Mouse (Mus musculus): ENCODE data around the gene Scube2.

The Scube2 gene

DNA sequence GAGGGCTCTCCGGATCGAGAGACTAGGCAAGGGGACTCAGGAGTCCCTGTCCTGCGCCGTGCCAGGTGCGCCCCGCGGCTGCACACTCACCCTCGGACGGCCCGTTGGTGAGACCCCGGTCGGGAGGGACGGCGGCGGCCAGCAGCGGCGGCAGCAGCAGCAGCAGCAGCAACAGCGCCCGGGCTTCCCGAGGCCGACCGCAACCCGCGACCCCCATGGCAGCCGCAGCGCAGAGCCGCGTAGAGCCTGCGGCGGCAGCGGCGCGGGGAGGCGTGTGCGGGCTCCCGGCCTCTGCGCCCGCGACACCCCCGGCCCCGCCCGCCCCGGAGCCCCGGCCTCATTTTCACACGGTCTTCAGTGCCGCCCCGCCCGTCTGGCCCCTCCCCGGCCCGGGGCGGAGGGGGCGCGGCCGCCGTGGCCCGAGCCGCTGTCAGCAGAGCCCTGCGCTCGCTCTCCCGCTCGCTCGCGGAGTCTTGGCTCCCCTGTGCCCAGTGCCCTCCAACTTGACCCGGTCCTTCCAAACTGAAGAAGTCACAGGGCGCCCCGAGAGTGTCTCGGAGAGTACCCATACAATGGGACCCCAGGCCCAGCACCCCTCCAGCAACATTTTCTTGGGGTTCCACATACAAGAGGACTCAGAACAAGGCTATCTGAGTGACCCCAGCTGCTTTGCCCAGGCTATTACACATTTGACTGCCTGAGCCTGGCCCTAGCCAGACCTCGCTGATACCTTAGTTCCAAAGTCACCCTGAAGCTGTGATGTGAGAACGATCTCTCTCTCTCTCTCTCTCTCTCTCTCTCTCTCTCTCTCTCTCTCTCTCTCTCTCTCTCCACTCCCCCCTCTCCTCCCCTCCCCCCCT, at the start of gene Scube2:
Gene Scube2, minus strand, starts transcription at position 310 of the 860 bp plus-strand sequence.
- no peak for DNase-seq (ENCODE audit: low spot score in 2 of 2)

DNA sequence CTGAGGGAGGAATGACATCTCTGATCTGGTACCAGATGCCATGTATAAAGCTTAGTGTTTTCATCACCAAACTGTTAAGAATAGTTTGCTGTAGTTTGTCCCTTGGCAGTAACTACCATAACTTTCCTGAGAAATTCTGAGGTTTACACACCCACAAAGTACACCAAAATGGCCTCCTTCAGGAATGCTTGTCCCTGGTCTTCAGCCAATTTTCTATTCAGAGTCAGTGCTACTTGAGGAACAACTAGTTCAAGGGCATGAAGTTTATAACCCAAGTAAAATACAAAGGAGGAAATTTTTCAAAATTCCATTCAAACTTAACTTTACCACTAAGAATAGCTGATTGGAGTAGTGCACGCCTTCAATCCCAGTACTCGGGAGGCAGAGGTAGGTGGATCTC, 40.7 kb upstream of the Scube2 start:
- no peak for DNase-seq (ENCODE audit: low spot score in 2 of 2)

DNA sequence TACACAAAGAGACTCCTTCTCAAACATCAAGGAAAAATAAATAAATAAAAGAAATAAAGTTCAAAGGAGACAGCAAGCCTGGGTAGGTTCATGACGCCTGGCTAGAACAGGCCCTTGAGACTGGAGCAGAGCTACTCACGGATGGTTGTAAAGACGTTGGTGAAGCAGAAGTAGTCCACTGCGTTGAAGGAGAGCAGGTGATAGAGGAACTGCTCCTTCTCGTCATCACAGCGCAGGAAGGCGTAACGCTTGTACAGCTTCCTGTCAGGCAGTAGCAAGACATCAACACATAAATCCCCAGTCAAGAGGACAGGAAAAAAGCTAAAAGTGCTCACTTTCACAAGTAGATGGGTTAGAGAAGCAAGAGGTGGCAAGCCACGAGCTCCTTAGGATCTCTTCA, 35.4 kb upstream of the Scube2 start:
- DNase-seq (ENCODE audit: low spot score in 2 of 2), result no peak

DNA sequence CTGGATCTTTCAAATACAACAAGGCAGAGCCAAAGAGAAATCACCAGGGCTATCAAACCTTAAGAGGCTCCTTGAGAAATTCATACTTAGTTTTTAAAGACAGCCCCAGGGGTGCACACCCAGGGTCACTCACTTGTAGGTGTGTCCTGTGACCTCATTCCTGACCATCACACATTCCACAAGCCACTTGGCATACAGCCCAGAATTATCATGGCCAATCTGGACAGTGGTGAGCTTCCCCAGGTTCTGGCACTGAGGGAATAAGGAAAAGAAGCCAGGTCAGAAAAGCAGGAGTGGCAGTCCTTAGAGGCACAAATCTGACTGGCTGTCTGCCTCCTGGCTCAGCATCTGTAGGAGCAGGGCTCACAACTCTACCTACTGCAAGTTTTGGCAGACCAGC, 33.4 kb upstream of the Scube2 start:
- DNase-seq (ENCODE audit: low spot score in 2 of 2), result no peak

DNA sequence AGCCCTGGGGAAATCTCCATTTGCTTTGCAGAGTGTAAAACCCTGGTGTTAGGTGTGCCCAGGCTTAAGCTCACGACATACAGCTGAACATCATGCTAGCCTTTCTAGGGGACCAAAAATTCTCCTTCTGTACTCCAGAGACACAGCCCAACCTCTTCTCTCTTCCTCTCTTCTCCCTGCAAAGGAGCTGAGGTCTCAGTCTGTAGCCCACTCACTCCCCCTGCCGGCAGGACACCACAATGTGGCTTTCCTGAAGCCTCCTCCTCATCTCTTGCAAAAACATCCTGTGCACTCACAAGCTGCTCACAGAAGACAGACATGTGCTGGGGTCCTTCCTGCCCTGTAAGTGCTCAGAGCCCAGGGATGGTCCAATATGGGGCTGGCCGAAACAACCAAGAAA, 27.1 kb upstream of the Scube2 start:
- peak; percentile 62 to 68 for DNase-seq (ENCODE audit: low spot score in 2 of 2)

DNA sequence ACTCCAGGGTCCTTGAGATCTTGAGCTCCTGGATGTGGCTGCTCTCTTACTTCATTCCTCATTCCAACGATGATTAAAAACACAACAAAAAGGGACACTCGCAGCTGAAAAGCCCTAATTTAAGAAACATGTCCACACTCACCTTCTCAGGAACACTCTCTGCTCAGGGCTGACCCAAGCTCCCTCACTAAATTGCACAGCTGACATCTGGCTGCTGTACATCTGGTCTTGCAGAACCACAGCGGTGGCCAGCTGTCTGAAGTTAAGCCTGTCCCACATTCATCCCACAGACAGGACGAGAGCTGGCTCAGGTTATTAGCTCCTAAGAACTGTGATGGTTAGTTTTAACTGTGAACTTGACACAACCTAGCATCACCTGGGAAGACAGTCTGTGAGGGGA, 26.3 kb upstream of the Scube2 start:
- no peak for DNase-seq (ENCODE audit: low spot score in 2 of 2)

DNA sequence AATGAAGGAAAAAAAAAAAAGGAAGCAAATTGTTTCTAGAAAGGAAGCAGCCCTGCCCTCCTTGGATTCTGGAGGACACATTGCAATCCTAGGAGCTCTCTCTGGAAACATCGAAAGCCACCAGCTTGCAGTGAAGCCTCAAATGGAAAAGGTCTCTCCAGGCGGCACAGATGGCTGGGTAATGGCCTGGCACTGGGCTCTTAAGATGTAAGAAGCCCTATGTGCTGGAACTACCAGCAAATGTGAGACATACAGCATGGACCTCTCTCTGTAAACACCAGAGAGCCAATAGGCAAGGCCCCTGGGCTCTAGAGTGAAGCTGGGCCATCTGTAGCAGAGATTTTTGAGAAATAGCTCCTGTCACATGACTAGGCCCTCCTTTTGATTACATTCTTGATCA, 24.8 kb upstream of the Scube2 start:
- no peak for DNase-seq (ENCODE audit: low spot score in 2 of 2)

DNA sequence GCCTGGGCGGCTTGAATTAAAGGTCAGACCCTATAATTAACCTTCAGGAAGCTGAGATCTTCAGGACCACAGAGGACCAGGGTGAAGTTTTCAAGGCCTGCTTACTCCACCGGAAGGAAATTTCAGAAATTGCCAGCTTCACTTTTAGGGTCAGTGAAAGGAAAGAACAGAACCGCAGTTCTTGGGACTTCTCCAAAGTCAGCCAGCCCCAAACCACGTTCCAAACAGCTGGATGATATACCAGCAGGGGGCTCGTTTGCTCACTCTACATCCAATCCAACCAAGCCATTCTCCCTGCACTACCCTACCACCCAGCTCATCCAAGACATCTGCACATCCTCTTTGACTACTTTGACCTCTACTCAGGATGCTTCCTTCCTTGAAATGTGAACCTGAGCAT, 23.8 kb upstream of the Scube2 start:
- no peak for DNase-seq (ENCODE audit: low spot score in 2 of 2)

DNA sequence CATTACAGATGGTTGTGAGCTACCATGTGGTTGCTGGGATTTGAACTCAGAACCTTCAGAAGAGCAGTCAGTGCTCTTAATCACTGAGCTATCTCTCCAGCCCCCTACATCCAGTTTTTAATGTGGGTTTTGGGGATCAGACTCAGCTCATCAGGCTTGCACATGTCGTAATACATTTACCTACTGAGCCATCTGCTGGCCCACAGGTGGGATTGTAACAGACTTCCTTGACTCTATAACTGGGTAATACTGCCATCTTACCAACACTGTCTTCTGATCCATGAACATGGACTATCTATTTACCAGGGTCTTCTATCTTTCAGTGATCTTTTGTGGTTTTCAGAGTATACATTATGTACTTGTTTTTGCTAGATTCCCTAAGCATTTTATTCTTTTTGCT, 20.8 kb upstream of the Scube2 start:
- DNase-seq (ENCODE audit: low spot score in 2 of 2), result no peak

DNA sequence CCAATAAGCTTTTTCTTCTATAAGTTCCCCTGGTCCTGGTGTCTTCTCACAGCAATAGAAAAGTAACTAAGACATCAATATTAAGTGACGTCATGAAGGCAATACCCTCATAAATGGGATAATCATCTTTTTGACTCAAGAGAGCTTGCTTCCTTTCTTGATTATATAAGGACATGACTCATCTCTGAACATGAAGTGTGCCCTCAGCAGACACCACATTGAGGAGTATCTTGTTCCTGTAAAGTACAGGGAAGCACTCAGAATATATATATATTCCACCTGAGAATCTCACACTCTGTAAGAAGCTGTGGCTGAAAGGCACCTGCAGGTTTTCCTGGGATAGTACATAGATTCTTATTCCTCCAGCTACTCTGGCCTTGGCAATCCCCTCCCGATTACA, 17.1 kb upstream of the Scube2 start:
- no peak for DNase-seq (ENCODE audit: low spot score in 2 of 2)

DNA sequence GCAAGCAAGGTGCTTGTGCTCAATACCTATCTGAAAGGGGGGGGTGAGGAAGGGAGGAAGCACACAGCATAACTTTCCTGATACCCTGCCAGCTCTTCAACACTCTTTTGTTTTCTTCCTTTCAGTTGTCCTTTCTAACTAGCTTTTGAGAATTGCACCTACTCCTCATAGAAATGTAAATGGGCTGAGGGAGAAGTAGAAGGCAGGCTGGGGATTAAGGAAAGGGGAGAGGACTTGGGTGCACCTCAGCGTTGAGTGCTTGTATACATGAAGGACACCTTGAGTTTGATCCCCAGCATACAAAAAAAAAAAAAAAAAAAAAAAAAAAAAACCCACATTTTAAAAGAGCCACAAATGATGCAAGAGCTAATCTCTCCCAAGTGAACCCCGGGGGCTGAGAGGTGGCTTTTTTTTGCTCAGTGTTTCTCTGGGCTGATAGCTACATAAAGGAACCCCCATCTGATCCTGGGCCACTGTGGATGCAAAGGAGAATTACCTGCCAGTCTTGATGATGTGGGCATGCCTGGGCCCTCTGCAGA, 16.2 kb upstream of the Scube2 start:
- no peak for DNase-seq (ENCODE audit: low spot score in 2 of 2)

DNA sequence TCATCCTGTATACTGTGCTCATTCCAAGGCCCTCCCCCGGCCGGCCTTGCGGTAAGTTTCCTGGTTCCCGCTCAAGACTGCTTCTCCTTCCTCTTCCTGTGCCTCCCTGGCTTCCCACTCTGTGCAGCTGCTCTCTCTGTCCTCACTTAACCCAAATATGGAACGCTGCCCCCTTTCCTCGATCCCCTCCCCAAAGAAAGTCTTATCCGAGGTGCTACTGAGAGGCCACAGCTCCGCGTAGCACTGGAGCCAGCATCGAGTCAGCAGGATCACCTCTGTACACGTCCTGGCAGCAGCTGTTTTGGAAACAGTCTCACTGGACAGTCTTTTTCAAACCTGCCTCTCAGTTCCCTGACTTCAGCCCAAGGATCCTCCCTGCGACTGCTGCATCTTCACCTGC, 13.7 kb upstream of the Scube2 start:
- DNase-seq (ENCODE audit: low spot score in 2 of 2), result no peak

DNA sequence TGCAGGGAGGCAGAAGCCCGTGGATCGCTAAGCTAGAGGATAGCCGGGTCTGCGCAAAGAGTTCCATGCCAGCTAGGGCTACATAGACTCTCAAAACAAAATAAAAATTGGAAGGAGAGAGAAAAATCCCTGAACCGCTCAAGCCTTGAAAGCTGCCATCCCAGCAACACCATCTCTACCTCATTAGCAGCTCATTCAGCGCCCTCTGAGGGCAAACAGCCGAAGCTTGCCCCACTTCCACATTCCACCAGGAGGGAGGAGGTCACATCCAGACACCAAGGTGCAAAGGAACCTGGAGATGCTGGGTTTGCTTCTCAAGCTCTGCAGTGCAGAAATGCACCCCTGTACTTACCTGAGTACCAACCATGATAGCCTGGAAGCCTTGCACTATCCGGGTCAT, 10.6 kb upstream of the Scube2 start:
- DNase-seq (ENCODE audit: low spot score in 2 of 2), result no peak

DNA sequence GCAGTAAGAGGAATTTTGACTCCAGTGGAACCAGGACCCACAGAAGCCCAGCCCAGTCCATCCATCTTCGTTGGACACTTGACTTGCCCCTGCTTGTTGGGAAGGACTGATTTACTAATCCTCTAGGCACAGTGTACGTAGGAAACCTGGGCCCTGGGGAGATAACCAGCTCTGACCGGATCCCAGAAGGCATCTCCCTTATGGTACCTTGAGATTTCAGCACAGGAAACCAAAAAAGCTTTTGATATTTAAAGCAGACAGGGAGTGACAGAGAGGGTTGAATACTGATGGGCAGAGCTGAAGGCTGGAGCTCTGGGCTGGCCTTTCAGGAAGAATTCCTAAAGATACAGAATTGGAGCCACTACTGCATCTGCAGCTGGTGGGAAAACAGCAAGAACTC, 10.1 kb upstream of the Scube2 start:
- DNase-seq (ENCODE audit: low spot score in 2 of 2), result no peak

DNA sequence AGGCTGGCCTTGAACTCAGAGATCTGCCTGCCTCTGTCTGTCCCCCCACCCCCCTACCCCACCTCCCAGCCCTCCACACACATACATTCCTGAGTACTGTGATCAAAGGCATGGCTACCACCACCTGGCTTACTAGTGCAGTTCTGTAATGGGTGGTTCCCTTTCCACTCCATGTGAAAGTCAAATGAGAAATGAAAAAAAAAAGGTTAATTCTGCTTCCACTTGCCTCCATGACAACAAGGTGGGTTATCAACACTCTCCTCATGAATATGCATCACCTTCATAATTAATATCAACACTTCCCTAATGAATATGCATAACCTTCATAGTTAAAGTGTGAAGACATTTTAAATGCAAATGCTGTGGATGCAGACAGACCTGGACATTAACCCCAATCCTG, 9.6 kb upstream of the Scube2 start:
- no peak for DNase-seq (ENCODE audit: low spot score in 2 of 2)

DNA sequence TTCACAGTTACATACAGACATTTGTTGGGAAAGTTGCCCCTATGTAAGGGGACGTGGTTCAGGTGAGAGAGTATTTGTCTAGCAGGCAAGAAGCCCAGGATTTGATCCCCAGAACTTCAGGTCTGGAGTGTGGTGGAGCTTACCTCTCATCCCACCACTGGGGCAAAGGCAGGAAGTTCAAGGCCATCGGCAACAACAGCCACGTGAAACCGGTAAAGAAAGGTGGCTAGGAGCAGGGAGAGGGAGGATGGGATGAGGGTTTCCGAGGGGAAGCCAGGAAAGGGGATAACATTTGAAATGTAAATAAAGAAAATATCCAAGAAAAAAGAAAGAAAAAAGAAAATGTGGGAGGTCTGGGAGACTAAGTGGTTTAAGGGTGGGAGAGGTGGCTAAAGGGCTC, 7.7 kb upstream of the Scube2 start:
- DNase-seq (ENCODE audit: low spot score in 2 of 2), result no peak

DNA sequence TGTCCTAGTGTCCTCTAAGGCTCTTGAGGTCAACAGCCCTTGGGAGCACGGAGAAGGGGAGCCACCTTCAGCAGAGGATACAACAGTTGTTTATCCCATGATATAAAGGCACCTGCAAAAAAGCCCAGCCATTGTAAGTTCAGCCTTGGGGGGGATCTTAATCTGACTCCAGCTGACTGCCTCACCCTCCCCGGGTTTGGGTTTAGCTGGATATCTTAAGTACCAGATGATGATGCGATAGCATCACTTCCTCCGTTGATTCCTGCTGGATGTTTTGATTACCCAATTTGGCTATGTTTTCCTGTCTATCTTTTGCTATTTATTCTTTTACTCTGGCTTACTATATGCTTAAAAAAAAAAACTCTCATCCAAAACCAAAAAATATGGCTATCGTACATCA, 5.8 kb upstream of the Scube2 start:
- DNase-seq (ENCODE audit: low spot score in 2 of 2), result no peak

DNA sequence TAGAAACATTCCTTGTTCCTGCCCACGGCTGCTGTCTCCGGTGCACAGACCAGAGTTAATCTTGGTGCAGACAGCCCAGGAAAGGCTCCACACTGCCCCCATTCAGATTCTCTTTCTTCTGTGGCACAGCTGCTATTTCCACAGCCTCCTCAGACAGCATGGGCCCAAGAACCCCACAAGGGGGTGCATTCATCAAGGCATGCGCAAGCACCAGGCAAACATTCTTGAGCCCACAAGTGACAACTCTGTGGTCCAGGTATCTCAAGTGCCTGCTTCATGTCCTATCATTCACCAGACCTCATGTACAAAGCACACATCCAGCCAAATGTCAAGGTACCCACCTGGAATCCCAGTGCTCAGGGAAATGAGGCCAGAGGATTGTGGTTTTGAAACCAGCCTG, 3.0 kb upstream of the Scube2 start:
- no peak for DNase-seq (ENCODE audit: low spot score in 2 of 2)

DNA sequence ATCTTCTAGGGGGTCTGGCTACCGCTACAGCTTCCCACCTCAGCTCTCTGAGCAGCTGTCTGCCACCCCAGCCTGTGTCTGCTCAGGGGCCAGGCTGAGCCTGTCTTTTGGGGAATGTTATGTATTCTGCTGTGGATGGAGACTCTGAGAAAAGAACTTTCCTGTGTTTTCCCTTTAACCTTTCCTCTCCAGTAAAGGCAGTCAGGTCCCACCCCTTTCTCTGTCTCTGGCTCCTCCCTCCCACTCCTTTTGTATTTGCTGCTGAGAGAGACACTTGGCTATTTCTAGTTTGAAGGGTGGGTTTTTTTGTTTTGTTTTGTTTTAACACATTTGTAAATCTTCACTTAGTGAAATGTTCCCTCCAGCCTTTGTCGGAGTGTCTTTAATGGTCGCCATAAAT, 1.2 kb upstream of the Scube2 start:
- no peak for DNase-seq (ENCODE audit: low spot score in 2 of 2)

DNA sequence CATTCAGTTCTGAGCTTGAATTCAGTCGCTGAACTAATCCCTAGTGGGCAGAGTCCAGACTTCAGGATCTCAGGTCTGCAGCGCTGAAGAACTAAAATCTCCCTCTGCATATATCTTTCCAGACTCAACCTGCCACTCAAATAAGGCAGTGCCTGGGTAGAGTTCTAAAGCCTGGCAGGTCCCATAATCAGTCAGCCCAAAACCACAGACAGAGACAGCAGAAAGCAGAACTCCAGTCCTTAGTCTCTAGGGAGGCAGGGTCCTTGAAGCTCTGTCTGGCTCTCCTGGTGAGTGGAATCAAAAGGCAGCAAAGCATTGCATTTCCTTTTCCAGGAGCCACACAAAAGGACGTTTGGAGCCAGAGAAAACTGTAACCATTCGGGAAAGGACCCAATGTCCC, 1.9 kb downstream of the Scube2 start:
- DNase-seq (ENCODE audit: low spot score in 2 of 2), result no peak

DNA sequence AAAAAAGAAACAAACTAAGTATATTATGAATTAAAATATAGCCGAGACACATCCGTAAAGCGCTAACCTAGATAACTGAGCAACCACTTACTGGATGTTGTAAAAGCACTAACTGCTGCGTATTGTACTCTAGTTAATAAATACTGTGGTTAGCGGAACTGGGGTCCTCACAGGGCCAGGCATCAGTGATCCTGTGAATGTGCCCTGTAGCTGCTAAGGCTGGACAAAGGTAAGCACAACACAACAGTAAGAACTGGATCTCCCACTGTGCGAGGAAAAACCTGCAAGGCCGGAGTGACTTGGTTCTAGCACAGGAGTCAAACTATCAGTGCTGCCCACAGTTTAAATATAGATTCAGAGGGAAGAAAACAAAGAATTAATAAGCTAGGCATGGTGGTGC, 5.3 kb downstream of the Scube2 start:
- DNase-seq (ENCODE audit: low spot score in 2 of 2), result no peak

DNA sequence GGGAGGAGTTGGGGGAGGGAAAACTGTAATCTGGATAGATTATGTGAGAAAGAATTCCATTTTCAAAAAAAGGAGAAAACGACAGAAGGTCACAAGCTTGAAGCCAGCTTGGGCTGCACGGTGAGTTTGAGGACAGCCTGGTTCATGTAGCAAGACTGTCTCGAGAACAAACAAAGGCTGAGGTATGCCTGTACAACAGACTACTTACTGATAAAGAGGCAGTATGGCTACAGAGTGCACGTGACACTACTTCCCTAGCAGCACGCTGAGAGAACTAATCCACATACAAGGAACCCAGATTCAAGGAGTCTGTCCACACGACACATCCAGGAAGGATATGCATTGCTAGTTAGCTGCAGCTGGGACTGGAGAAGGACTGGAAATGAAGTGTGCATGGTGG, 6.1 kb downstream of the Scube2 start:
- no peak for DNase-seq (ENCODE audit: low spot score in 2 of 2)

DNA sequence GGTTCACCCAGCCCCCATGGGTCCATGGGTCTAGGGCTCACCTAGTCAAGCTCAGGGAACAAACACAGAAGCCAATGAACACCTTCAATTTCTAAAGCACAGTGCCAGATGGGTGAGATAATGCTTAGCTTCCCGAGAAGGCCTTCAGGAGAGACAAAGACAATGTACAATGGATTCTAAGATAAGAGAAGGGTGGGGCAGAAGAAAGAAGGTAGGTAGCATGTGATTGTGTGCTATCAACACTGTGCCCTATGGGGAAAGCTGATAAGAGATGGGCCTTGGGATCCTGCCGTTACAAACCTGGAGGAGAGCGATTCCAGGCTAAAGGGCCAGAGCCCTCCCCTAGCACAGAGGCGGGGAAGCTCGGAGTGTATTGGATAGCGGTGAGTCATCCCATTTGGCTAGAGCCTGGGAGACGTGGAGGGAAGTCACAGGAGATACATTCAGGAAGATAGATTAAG, 12.7 kb downstream of the Scube2 start:
- no peak for DNase-seq (ENCODE audit: low spot score in 2 of 2)

DNA sequence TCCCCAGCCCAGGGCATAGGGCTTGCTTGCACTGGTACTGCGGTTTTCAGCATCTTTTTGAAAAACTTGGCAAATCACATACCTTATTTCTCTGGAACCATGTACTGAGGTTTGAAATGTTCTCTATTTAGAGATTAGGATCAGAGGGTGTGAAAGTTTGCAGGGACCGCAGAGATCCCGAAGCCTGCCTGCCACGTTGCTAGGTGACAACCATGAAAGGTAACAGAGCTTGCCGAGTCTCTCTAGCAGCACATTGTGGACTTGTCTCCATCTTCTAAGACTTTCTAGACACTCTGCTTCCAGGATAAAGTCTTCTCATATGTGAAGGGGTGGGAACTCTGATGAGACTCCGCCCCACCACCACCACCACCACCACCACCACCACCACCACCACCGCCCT, 13.5 kb downstream of the Scube2 start:
- no peak for DNase-seq (ENCODE audit: low spot score in 2 of 2)
